In the genomic region with DNA sequence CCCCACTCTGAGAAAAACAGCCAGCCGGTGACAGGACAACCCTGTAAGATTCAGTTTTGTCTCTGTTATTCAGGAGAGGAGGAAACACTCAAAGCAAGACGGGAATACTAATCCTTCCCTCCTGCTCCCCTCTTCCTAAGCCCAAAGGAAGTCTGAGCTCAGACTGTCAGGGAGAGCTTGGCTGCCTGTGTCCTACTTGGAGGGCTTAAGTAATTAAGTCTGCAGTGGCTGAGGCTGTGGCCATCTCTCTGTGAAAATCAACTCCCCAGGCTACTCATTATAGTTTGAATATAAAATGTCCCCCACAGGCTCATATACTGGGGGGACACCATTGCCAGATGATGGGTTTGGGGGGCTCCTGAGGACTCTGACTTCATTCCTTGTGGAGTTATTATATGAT, we compare ENCODE assay signal across 19 mouse cellular contexts. TPM values are rescaled to one million over a fixed set of nuclear protein-coding genes. Genes with fewer than 3 reads are reported as not detected.
A peak's percentile ranks its signal among the peaks of the same experiment; 100 is the strongest.
DNase-seq lines count a peak whose midpoint lies in the region; ATAC-seq and TF ChIP-seq lines count a peak whose summit lies in the region.
"Had no signal": no experiment of that assay in that cellular context is flagged by ENCODE, and none has a peak within 500 bp of the region (broad histone marks: within the 10 kb centered on the region; RNA-seq: fewer than 3 reads in every experiment).

No protein-coding gene starts in this region.

- no peak overlapping the region for H3K4me3 ChIP-seq in layer of hippocampus, adult 2 months
- no peak overlapping the region for H3K4me3 ChIP-seq in hindbrain, postnatal 0 days (ENCODE audit: low read length)
- H3K4me3 ChIP-seq in neural tube, embryonic 13.5 days, result no peak overlapping the region
- H3K4me3 ChIP-seq in lung, adult 2 months (replicated peaks; ENCODE audit: extremely low read depth, low read depth, low read length), result no peak overlapping the region
- H3K4me3 ChIP-seq: forebrain, embryonic 13.5 days had no signal

- no peaks in the 10 kb centered on the region for H3K27me3 ChIP-seq in hindbrain, postnatal 0 days (ENCODE audit: insufficient read depth, low read length)
- no peaks in the 10 kb centered on the region for H3K27me3 ChIP-seq in neural tube, embryonic 13.5 days
- H3K27me3 ChIP-seq: CH12.LX; forebrain, embryonic 13.5 days had no signal

- peak; percentile 57; the same call in 1 of the 2 replicates for ATAC-seq in hindbrain, postnatal 0 days
- no peak; the same call in 1 of the 2 replicates for ATAC-seq in neural tube, embryonic 13.5 days (ENCODE audit: low read depth)
- ATAC-seq: forebrain, embryonic 13.5 days had no signal

- TF ChIP-seq POLR2A in brain, embryonic 14.5 days (IDR thresholded peaks at IDR 0.05; ENCODE audit: borderline replicate concordance, extremely low read depth, insufficient read depth, insufficient read length, poor library complexity, severe bottlenecking), result no peak
- no peak for TF ChIP-seq POLR2A in lung, adult 2 months (IDR thresholded peaks at IDR 0.05; ENCODE audit: borderline replicate concordance, extremely low read depth, low read depth, low read length)

- H3K9ac ChIP-seq in hindbrain, postnatal 0 days (replicated peaks; ENCODE audit: low read length), result no peak overlapping the region
- no peak overlapping the region for H3K9ac ChIP-seq in neural tube, embryonic 13.5 days
- H3K9ac ChIP-seq: forebrain, embryonic 13.5 days; liver, embryonic 14.5 days had no signal

- WGBS in hindbrain, postnatal 0 days, result 68% methylated on average over 2 of the region's 2 CpGs
- 77% methylated on average over 2 of the region's 2 CpGs for WGBS in neural tube, embryonic 13.5 days
- WGBS in lung, adult 2 months, result 71% methylated on average over 2 of the region's 2 CpGs

- no peak overlapping the region for H3K4me2 ChIP-seq in hindbrain, postnatal 0 days (ENCODE audit: low read depth, low read length)
- no peak overlapping the region for H3K4me2 ChIP-seq in neural tube, embryonic 13.5 days
- H3K4me2 ChIP-seq: forebrain, embryonic 13.5 days had no signal

- TF ChIP-seq CTCF in layer of hippocampus, adult 2 months (conservative IDR thresholded peaks at IDR 0.05), result no peak
- no peak for TF ChIP-seq CTCF in brain, embryonic 14.5 days (IDR thresholded peaks at IDR 0.05; ENCODE audit: borderline replicate concordance, extremely low read depth, insufficient read depth, insufficient read length)
- no peak for TF ChIP-seq CTCF in hindbrain, postnatal 0 days (IDR thresholded peaks at IDR 0.05; ENCODE audit: low read depth)
- no peak for TF ChIP-seq CTCF in lung, adult 2 months (IDR thresholded peaks at IDR 0.05; ENCODE audit: insufficient read depth, low read length)

- no peak for DNase-seq in layer of hippocampus, adult 2 months (ENCODE audit: low spot score in 2 of 2)
- DNase-seq in layer of hippocampus, postnatal 10 days (ENCODE audit: low spot score in 2 of 2), result no peak
- peak; percentile 23 for DNase-seq in brain, embryonic 14.5 days (ENCODE audit: low read depth)
- no peak for DNase-seq in hindbrain, postnatal 0 days (ENCODE audit: low spot score)
- no peak for DNase-seq in adrenal gland, adult (ENCODE audit: inconsistent age in 2 of 2, low spot score in 1 of 2)
- no peak for DNase-seq in lung, adult 2 months
- DNase-seq in kidney, adult 11 months, result no peak
- DNase-seq: cerebellum, adult 8-10 months; gastrocnemius, postnatal 14 days; kidney, adult 18-20 months had no signal

- peak overlapping the region; percentile 51; the same call in 1 of the 2 replicates for H3K27ac ChIP-seq in layer of hippocampus, adult 2 months
- peak overlapping the region; percentile 41; the same call in 1 of the 2 replicates for H3K27ac ChIP-seq in hindbrain, postnatal 0 days
- H3K27ac ChIP-seq in neural tube, embryonic 13.5 days (replicated peaks), result peak overlapping the region; percentile 54; the same call in 1 of the 2 replicates
- H3K27ac ChIP-seq: forebrain, embryonic 13.5 days; kidney, postnatal 0 days; liver, embryonic 14.5 days; stomach, postnatal 0 days had no signal

- peaks cover 9% of the 10 kb centered on the region for H3K36me3 ChIP-seq in hindbrain, postnatal 0 days (ENCODE audit: insufficient read depth, low read length)
- H3K36me3 ChIP-seq in neural tube, embryonic 13.5 days, result peaks cover 31% of the 10 kb centered on the region

- H3K9me3 ChIP-seq in hindbrain, postnatal 0 days (ENCODE audit: low read length), result no peaks in the 10 kb centered on the region
- H3K9me3 ChIP-seq in neural tube, embryonic 13.5 days, result no peaks in the 10 kb centered on the region
- H3K9me3 ChIP-seq: forebrain, embryonic 13.5 days had no signal

- no peaks in the 10 kb centered on the region for H3K4me1 ChIP-seq in hindbrain, postnatal 0 days (ENCODE audit: insufficient read depth, low read length)
- peaks cover 32% of the 10 kb centered on the region for H3K4me1 ChIP-seq in neural tube, embryonic 13.5 days (replicated peaks)
- H3K4me1 ChIP-seq in lung, adult 2 months (ENCODE audit: control insufficient read depth, insufficient read depth, low read length), result no peaks in the 10 kb centered on the region
- H3K4me1 ChIP-seq: forebrain, embryonic 13.5 days had no signal

RNA-seq across cellular contexts. Expression of a gene that starts 14.2 kb away (rescaled TPM):
- 1 to 10 TPM; 2.4 to 3.0 TPM for total RNA-seq in layer of hippocampus, adult 2 months (2021)
- 1 to 10 TPM; 1.9 to 4.7 TPM for total RNA-seq in layer of hippocampus, postnatal 10 days (2021)
- polyA plus RNA-seq in brain, embryonic 14.5 days (2012; rRNA removed), result 2.3 and 2.5 TPM in 2 replicates
- total RNA-seq in hindbrain, postnatal 0 days (2014; rRNA removed), result 4.0 and 5.4 TPM in 2 replicates
- polyA plus RNA-seq in hindbrain, postnatal 0 days (2015; fragmentation: Nextera tagmentation; extraction: Ambion mirVana), result 2.3 and 2.9 TPM in 2 replicates
- 0.18 and 0.22 TPM in 2 replicates for polyA plus RNA-seq in neural tube, embryonic 13.5 days (2015; fragmentation: Nextera tagmentation; extraction: Ambion mirVana)
- 5.4 and 5.9 TPM in 2 replicates for polyA plus RNA-seq in lung, adult 2 months (2012; rRNA removed)
- total RNA-seq: CH12.LX; hematopoietic stem cell, adult 5-6 weeks had no signal
- polyA plus RNA-seq: kidney, postnatal 0 days had no signal

RNA-seq across cellular contexts. Expression of a gene that starts 28.1 kb away (rescaled TPM):
- total RNA-seq in layer of hippocampus, adult 2 months (2021), result 10 to 100 TPM; 80.9 to 81.7 TPM
- 10 to 100 TPM; 71.6 to 74.3 TPM for total RNA-seq in layer of hippocampus, postnatal 10 days (2021)
- 116 and 131 TPM in 2 replicates for polyA plus RNA-seq in brain, embryonic 14.5 days (2012; rRNA removed)
- total RNA-seq in hindbrain, postnatal 0 days (2014; rRNA removed), result 44.9 and 47.4 TPM in 2 replicates
- 34.4 and 36.2 TPM in 2 replicates for polyA plus RNA-seq in hindbrain, postnatal 0 days (2015; fragmentation: Nextera tagmentation; extraction: Ambion mirVana)
- polyA plus RNA-seq in neural tube, embryonic 13.5 days (2015; fragmentation: Nextera tagmentation; extraction: Ambion mirVana), result 47.3 and 60.1 TPM in 2 replicates
- 30.3 and 41.1 TPM in 2 replicates for polyA plus RNA-seq in lung, adult 2 months (2012; rRNA removed)

RNA-seq across cellular contexts. Expression of a gene that starts 29.0 kb away (rescaled TPM):
- 10 to 100 TPM; 53.4 to 63.0 TPM for total RNA-seq in layer of hippocampus, adult 2 months (2021)
- 10 to 100 TPM; 52.6 to 53.3 TPM for total RNA-seq in layer of hippocampus, postnatal 10 days (2021)
- polyA plus RNA-seq in brain, embryonic 14.5 days (2012; rRNA removed), result 45.3 and 49.9 TPM in 2 replicates
- 47.7 and 58.2 TPM in 2 replicates for total RNA-seq in hindbrain, postnatal 0 days (2014; rRNA removed)
- 60.2 and 64.2 TPM in 2 replicates for polyA plus RNA-seq in hindbrain, postnatal 0 days (2015; fragmentation: Nextera tagmentation; extraction: Ambion mirVana)
- 72.1 and 77.0 TPM in 2 replicates for polyA plus RNA-seq in neural tube, embryonic 13.5 days (2015; fragmentation: Nextera tagmentation; extraction: Ambion mirVana)
- polyA plus RNA-seq in lung, adult 2 months (2012; rRNA removed), result 16.2 and 23.0 TPM in 2 replicates

RNA-seq across cellular contexts. Expression of a gene that starts 39.7 kb away (rescaled TPM):
- total RNA-seq in layer of hippocampus, adult 2 months (2021), result 10 to 100 TPM; 83.9 to 84.6 TPM
- 10 to 100 TPM; 27.4 to 28.0 TPM for total RNA-seq in layer of hippocampus, postnatal 10 days (2021)
- 1.4 and 2.0 TPM in 2 replicates for polyA plus RNA-seq in brain, embryonic 14.5 days (2012; rRNA removed)
- total RNA-seq in hindbrain, postnatal 0 days (2014; rRNA removed), result 6.5 and 6.8 TPM in 2 replicates
- 2.0 and 2.1 TPM in 2 replicates for polyA plus RNA-seq in hindbrain, postnatal 0 days (2015; fragmentation: Nextera tagmentation; extraction: Ambion mirVana)
- 0.55 and 0.67 TPM in 2 replicates for polyA plus RNA-seq in neural tube, embryonic 13.5 days (2015; fragmentation: Nextera tagmentation; extraction: Ambion mirVana)
- polyA plus RNA-seq in lung, adult 2 months (2012; rRNA removed), result 20.6 and 25.6 TPM in 2 replicates
- total RNA-seq: CH12.LX; hematopoietic stem cell, adult 5-6 weeks; megakaryocyte, adult 5-6 weeks; MEL had no signal

RNA-seq across cellular contexts. Expression of a gene that starts 59.1 kb away (rescaled TPM):
- total RNA-seq in layer of hippocampus, adult 2 months (2021), result 10 to 100 TPM; 10.8 to 11.4 TPM
- 10 to 100 TPM; 12.3 to 13.0 TPM for total RNA-seq in layer of hippocampus, postnatal 10 days (2021)
- polyA plus RNA-seq in brain, embryonic 14.5 days (2012; rRNA removed), result 40.9 and 74.9 TPM in 2 replicates
- 20.7 and 28.4 TPM in 2 replicates for total RNA-seq in hindbrain, postnatal 0 days (2014; rRNA removed)
- polyA plus RNA-seq in hindbrain, postnatal 0 days (2015; fragmentation: Nextera tagmentation; extraction: Ambion mirVana), result 35.8 and 42.0 TPM in 2 replicates
- polyA plus RNA-seq in neural tube, embryonic 13.5 days (2015; fragmentation: Nextera tagmentation; extraction: Ambion mirVana), result 51.0 and 51.6 TPM in 2 replicates
- 18.8 and 28.6 TPM in 2 replicates for polyA plus RNA-seq in lung, adult 2 months (2012; rRNA removed)
